Mouse (Mus musculus): ENCODE data around the gene Cyp2d12. TPM values are rescaled to one million over a fixed set of nuclear protein-coding genes. Genes with fewer than 3 reads are reported as not detected.

Cyp2d12 gene
- polyA plus RNA-seq, 2 experiments: not detected

- no peak for DNase-seq (ENCODE audit: low spot score)
These were observed 24.2 kb downstream of the Cyp2d12 start for GRCm38 (mm10) chr15:82579071-82579470.

GRCm38 (mm10) chr15:82582621-82583020 is 27.7 kb downstream of the Cyp2d12 start:
- Histone ChIP-seq H3K4me3 (replicated peaks; ENCODE audit: low read length) (no peak overlapping the region), H3K27me3 (ENCODE audit: control insufficient read depth, insufficient read depth, low read length) (no peaks in the 10 kb centered on the region), H3K36me3 (ENCODE audit: control insufficient read depth, insufficient read depth, low read length) (no peaks in the 10 kb centered on the region), H3K4me1 (ENCODE audit: control insufficient read depth, insufficient read depth, low read length) (no peaks in the 10 kb centered on the region), H3K9ac (ENCODE audit: low read depth, low read length, severe bottlenecking) (no peak overlapping the region), H3K4me2 (replicated peaks; ENCODE audit: low read depth, low read length, severe bottlenecking) (no peak overlapping the region), H3K27ac (replicated peaks; ENCODE audit: low read depth, low read length) (no peak overlapping the region), H3K9me3 (ENCODE audit: control insufficient read depth, low read length) (no peaks in the 10 kb centered on the region)
- ATAC-seq (ENCODE audit: low FRiP score, low read depth) (no peak), DNase-seq (ENCODE audit: low spot score) (no peak)
- WGBS: 71% methylated on average over 9 of the region's 9 CpGs
- no peak for TF ChIP-seq POLR2A (IDR thresholded peaks at IDR 0.05; ENCODE audit: borderline replicate concordance, extremely low read depth, insufficient read depth, insufficient read length)

More at GRCm38 (mm10) chr15:82579071-82579470, 24.2 kb downstream of the Cyp2d12 start:
- Histone ChIP-seq H3K4me3 (replicated peaks; ENCODE audit: low read length) (no peak overlapping the region), H3K27ac (replicated peaks; ENCODE audit: low read depth, low read length) (no peak overlapping the region), H3K4me2 (replicated peaks; ENCODE audit: low read depth, low read length, severe bottlenecking) (no peak overlapping the region), H3K27me3 (ENCODE audit: control insufficient read depth, insufficient read depth, low read length) (no peaks in the 10 kb centered on the region), H3K9ac (ENCODE audit: low read depth, low read length, severe bottlenecking) (no peak overlapping the region), H3K36me3 (ENCODE audit: control insufficient read depth, insufficient read depth, low read length) (no peaks in the 10 kb centered on the region), H3K4me1 (ENCODE audit: control insufficient read depth, insufficient read depth, low read length) (no peaks in the 10 kb centered on the region), H3K9me3 (ENCODE audit: control insufficient read depth, low read length) (no peaks in the 10 kb centered on the region)
- WGBS: 85% methylated on average over 2 of the region's 2 CpGs
- TF ChIP-seq POLR2A (IDR thresholded peaks at IDR 0.05; ENCODE audit: borderline replicate concordance, extremely low read depth, insufficient read depth, insufficient read length): no peak
- no peak for ATAC-seq (ENCODE audit: low FRiP score, low read depth)

Small RNA genes lying within 50 kb of the gene (microRNA-seq; reads per million reads assigned to microRNA genes)
- gene Gm27924 (not detected), gene Gm28023 (not detected)

Other genes starting within 250 kb of the Cyp2d12 start
- 101 and 118 TPM in 2 replicates for gene Naga, start 216.1 kb upstream of the Cyp2d12 start, polyA plus RNA-seq (2012; rRNA removed)
- gene Naga, start 216.1 kb upstream of the Cyp2d12 start, polyA plus RNA-seq (2014; fragmentation: Nextera tagmentation; extraction: Ambion mirVana): 59.3 and 60.1 TPM in 2 replicates
- gene Pheta2, start 216.1 kb upstream of the Cyp2d12 start, polyA plus RNA-seq (2012; rRNA removed): 12.8 and 15.3 TPM in 2 replicates
- 11.9 and 14.1 TPM in 2 replicates for gene Pheta2, start 216.1 kb upstream of the Cyp2d12 start, polyA plus RNA-seq (2014; fragmentation: Nextera tagmentation; extraction: Ambion mirVana)
- gene Smdt1, start 216.1 kb upstream of the Cyp2d12 start, polyA plus RNA-seq (2012; rRNA removed): 175 and 178 TPM in 2 replicates
- 255 and 258 TPM in 2 replicates for gene Smdt1, start 216.1 kb upstream of the Cyp2d12 start, polyA plus RNA-seq (2014; fragmentation: Nextera tagmentation; extraction: Ambion mirVana)
- 252 and 318 TPM in 2 replicates for gene Ndufa6, start 200.8 kb upstream of the Cyp2d12 start, polyA plus RNA-seq (2012; rRNA removed)
- gene Ndufa6, start 200.8 kb upstream of the Cyp2d12 start, polyA plus RNA-seq (2014; fragmentation: Nextera tagmentation; extraction: Ambion mirVana): 325 and 348 TPM in 2 replicates
- gene Cyp2d22, start 174.8 kb upstream of the Cyp2d12 start, polyA plus RNA-seq (2012; rRNA removed): 27.5 and 29.5 TPM in 2 replicates
- gene Cyp2d22, start 174.8 kb upstream of the Cyp2d12 start, polyA plus RNA-seq (2014; fragmentation: Nextera tagmentation; extraction: Ambion mirVana): 5.2 and 6.4 TPM in 2 replicates
- gene Cyp2d11, start 161.1 kb upstream of the Cyp2d12 start, polyA plus RNA-seq (2012; rRNA removed): not detected in 2 replicates
- gene Cyp2d11, start 161.1 kb upstream of the Cyp2d12 start, polyA plus RNA-seq (2014; fragmentation: Nextera tagmentation; extraction: Ambion mirVana): not detected in 2 replicates
- gene Cyp2d10, start 147.9 kb upstream of the Cyp2d12 start, polyA plus RNA-seq (2012; rRNA removed): not detected in 2 replicates
- gene Cyp2d10, start 147.9 kb upstream of the Cyp2d12 start, polyA plus RNA-seq (2014; fragmentation: Nextera tagmentation; extraction: Ambion mirVana): not detected in 2 replicates
- gene Cyp2d9, start 121.6 kb upstream of the Cyp2d12 start, polyA plus RNA-seq (2012; rRNA removed): 0.26 TPM in 1 of 2 replicates, not detected in the other
- gene Cyp2d9, start 121.6 kb upstream of the Cyp2d12 start, polyA plus RNA-seq (2014; fragmentation: Nextera tagmentation; extraction: Ambion mirVana): not detected in 2 replicates
- not detected in 2 replicates for gene Cyp2d34, start 65.9 kb downstream of the Cyp2d12 start, polyA plus RNA-seq (2012; rRNA removed)
- not detected in 2 replicates for gene Cyp2d34, start 65.9 kb downstream of the Cyp2d12 start, polyA plus RNA-seq (2014; fragmentation: Nextera tagmentation; extraction: Ambion mirVana)
- 0.03 TPM in 1 of 2 replicates, not detected in the other for gene Cyp2d40, start 209.1 kb downstream of the Cyp2d12 start, polyA plus RNA-seq (2012; rRNA removed)
- not detected in 2 replicates for gene Cyp2d40, start 209.1 kb downstream of the Cyp2d12 start, polyA plus RNA-seq (2014; fragmentation: Nextera tagmentation; extraction: Ambion mirVana)
- gene Cyp2d26, start 239.2 kb downstream of the Cyp2d12 start, polyA plus RNA-seq (2012; rRNA removed): 0.20 and 0.35 TPM in 2 replicates
- not detected in 2 replicates for gene Cyp2d26, start 239.2 kb downstream of the Cyp2d12 start, polyA plus RNA-seq (2014; fragmentation: Nextera tagmentation; extraction: Ambion mirVana)

Measured in limb, embryonic 14.5 days (tissue).